Mouse (Mus musculus): ENCODE measurements at regions not wholly inside any gene's neighbourhood (a gene's known extent, or its start where the extent isn't known, plus 50 kb on each side); places are given as distances from the start of the nearest gene placed in this dataset.
"Not testable (repeated sequence)": the region's sequence is repeated elsewhere in the genome, so short reads cannot be mapped to it uniquely, and the experiment has no call there.

DNA sequence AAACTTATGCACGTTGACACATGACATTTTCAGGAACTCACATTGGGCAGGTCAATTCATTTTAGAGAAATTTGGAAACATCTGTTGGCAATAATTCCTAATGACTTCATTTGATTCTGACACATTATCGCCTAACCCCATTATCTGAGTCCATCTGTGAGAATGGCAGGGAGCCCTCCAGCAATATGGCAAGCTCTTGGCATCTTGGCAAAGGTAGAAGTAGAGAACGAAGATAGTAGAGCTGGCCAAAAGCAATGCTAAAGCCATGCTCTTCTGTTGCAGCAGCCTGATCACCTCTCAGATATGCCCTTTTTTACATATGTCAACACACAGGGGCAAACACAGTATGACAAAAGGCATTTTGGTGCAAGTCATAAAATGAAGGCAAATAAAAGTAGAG, 536.4 kb upstream of the Ins1 start:
- DNase-seq (ENCODE audit: low spot score) = no peak

DNA sequence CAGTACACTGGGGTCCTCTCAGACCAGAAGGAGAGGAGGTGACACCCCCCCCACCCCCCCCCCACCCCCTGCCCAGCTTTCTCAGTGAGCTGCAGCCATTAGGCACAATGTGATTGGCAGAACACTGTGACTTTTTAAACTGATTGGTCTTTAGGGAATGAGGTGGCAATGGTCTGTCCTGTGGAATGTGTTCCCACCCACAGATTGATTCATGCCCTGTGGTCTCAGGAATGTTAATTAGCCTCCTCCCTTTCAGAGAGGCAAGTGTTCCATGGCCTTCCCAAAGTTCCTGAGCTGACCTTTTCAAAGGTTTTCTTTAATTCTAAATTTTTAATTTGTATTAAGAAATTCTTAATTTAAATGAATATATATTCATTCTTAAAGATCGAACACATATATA, 524.0 kb upstream of the Ins1 start:
- no peak for DNase-seq (ENCODE audit: low spot score)

GRCm38 (mm10) chr19:51741026-51741425, 523.1 kb upstream of the Ins1 start:
- DNase-seq (ENCODE audit: low spot score) = no peak

- not testable (repeated sequence) for DNase-seq (ENCODE audit: low spot score)
These were observed 521.9 kb upstream of the Ins1 start for GRCm38 (mm10) chr19:51742211-51742610.

- DNase-seq (ENCODE audit: low spot score) = peak; percentile 28
These were observed 490.1 kb upstream of the Ins1 start for GRCm38 (mm10) chr19:51773819-51774579.
